Mouse (Mus musculus) bone marrow macrophage, adult 2 months (primary cell): ENCODE measurements around the gene Chrnb2.

Source experiments
- CTCF ChIP-seq: IDR thresholded peaks from 2 replicates; pipeline ENCODE4 v1.5.1; 2012; ENCODE audit warnings: low read depth, mild to moderate bottlenecking, low read length, moderate library complexity
- POLR2A ChIP-seq: IDR thresholded peaks from 2 replicates; pipeline ENCODE4 v1.6.1; 2012; ENCODE audit warnings: mild to moderate bottlenecking, low read depth, low read length, borderline replicate concordance

DNA sequence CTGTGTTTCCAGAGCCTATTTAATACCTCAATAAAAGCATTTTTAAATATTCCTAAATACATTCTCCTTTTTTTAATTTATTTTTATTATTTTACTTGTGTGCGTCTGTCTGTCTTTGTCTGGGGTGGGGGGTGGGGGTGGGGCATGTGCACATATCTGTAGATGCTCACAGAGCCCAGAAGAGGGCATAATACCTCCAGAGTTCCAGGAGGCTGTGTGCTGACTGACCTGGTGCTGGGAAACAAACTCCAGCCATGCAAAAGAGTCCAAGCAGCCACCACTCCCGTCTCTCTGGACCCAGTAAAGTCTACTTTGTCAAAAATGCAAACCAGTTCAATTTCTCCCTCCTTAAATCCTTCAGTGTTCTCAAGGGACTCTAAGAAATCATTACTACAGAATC lies 30.2 kb upstream of the Chrnb2 start:
- TF ChIP-seq CTCF (no peak), POLR2A (no peak)
